In the genomic region with DNA sequence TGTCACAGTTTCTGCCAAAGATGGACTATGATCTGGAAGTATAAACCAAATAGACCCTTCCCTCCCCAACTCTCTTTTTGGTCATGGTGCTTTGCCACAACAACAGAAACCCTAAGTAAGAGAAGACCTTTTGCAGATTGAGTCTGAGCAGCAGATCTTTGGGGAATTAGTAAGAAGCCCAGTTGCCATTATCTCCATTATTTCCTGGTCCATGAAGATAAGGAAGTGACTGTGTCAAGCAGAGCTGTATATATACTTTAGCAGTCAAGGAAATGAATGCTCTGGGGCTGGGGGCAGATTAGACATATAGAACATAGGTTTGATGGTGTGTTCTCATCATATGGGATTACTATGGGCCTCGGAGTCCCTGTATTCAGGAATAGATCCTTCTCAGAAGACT, we compare ENCODE assay signal across 17 mouse cellular contexts.
"Had no signal": no experiment of that assay in that cellular context is flagged by ENCODE, and none has a peak within 500 bp of the region (broad histone marks: within the 10 kb centered on the region; RNA-seq: fewer than 3 reads in every experiment).

No protein-coding gene starts in this region.

- H3K4me1 ChIP-seq: neural tube, embryonic 12.5 days; neural tube, embryonic 13.5 days; neural tube, embryonic 15.5 days; stomach, embryonic 15.5 days had no signal

- H3K36me3 ChIP-seq: neural tube, embryonic 12.5 days; neural tube, embryonic 13.5 days; neural tube, embryonic 15.5 days; stomach, embryonic 15.5 days had no signal

- H3K27me3 ChIP-seq: neural tube, embryonic 12.5 days; neural tube, embryonic 13.5 days; neural tube, embryonic 15.5 days; stomach, embryonic 15.5 days had no signal

- H3K9ac ChIP-seq: neural tube, embryonic 12.5 days; neural tube, embryonic 13.5 days; neural tube, embryonic 15.5 days; stomach, embryonic 15.5 days had no signal

- H3K9me3 ChIP-seq: neural tube, embryonic 12.5 days; neural tube, embryonic 15.5 days; stomach, embryonic 15.5 days had no signal

- H3K27ac ChIP-seq: neural tube, embryonic 12.5 days; neural tube, embryonic 13.5 days; neural tube, embryonic 15.5 days; stomach, embryonic 15.5 days; stomach, postnatal 0 days had no signal

- DNase-seq: retina, postnatal 1 day; right cerebral cortex, adult 18-20 months; right cerebral cortex, postnatal 14 days; right cerebral cortex, postnatal 25 days; right cerebral cortex, postnatal 4 days; spleen, adult 18-20 months; thymus, adult 18-20 months; thymus, adult 2 months; thymus, postnatal 14 days; thymus, postnatal 25 days; thymus, postnatal 36 days; thymus, postnatal 4 days had no signal

- H3K4me3 ChIP-seq: neural tube, embryonic 12.5 days; neural tube, embryonic 13.5 days; neural tube, embryonic 15.5 days; stomach, embryonic 15.5 days had no signal
